Mouse (Mus musculus) 416B (cell line): ENCODE measurements at regions not wholly inside any gene's neighbourhood (a gene's known extent, or its start where the extent isn't known, plus 50 kb on each side); places are given as distances from the start of the nearest gene placed in this dataset.

Experiments
- DNase-seq: peaks from one replicate; pipeline ENCODE4 v3.0.0; 2011; ENCODE audit warnings: low read depth

- no peak for DNase-seq
Observed at GRCm38 (mm10) chr3:19368998-19369397, 259.5 kb downstream of the 1700064H15Rik start.

- DNase-seq: peak; percentile 27
Observed at GRCm38 (mm10) chr3:19367761-19368160, 260.7 kb downstream of the 1700064H15Rik start.
